Mouse (Mus musculus): ENCODE results near the gene Zbtb1. TPM values are rescaled to one million over a fixed set of nuclear protein-coding genes. Genes with fewer than 3 reads are reported as not detected.

Zbtb1 gene
- total RNA-seq, 2 experiments from 2014 or later = 3.6 to 4.3 TPM

DNA sequence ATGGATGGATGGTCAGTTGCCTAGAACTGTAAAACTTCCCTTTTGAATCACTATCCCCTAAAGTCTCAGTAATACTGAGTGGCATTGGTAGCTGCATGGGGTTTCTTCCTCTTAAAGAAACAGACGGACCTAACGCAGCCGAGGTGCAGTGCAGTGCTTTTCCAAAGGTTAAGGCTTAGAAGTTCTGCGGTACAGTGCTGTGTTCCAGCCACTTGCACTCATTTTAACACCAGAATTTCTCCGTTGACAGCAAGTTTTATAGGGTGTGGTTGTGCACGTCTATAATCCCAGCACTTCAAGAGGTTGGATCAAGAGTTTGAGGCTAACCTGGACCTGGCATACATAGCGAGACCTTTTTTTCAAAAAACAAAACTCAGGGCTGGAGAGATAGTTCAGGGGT, 2.0 kb downstream of the Zbtb1 start:
- H3K4me3 ChIP-seq = peak overlapping the region; percentile 100

DNA sequence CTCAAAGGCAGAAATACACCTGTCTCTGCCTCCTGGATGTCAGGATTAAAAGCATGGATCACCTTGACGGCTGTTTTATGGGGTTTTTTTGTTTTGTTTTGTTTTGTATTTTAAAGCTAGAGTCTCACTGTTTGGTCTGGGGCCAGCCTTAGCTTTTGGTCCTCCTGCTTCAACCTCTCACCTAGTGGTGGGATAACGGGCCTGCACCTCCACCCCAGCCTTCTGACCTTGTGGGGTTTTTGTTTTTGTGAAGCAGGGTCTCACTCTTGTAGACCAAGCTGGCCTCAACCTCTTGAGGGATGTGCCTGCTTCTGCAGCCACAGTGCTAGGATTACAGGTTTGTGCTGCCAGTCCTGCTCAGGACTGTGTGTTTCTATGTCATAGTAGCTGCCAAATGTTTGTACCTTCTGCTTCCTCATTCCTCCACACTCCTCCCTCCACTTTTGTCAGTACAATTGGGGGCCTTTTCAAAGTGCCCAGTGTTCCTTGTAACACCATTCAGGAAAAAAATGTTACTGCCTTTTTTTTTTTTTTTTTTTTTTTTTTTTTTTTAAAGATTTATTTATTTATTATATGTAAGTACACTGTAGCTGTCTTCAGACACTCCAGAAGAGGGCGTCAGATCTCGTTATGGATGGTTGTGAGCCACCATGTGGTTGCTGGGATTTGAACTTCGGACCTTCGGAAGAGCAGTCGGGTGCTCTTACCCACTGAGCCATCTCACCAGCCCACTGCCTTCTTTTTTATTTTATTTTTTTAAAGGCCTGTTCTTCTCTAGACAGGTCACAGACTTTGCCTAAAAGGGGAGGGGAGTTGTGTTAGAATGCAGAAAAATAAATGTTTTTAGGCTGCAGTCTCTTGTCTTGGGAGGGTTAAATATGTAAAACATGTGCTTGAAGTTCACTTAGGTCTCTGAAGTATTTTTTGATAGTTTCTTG, 3.1 kb downstream of the Zbtb1 start:
- peak overlapping the region; percentile 100; the same call in 1 of the 2 replicates for H3K4me3 ChIP-seq
- H3K27ac ChIP-seq = peak overlapping the region; percentile 98; the same call in 1 of the 2 replicates
- intact Hi-C loops (cut with DNase I) = no loop called here
- no peak; the same call in 1 of the 2 replicates for TF ChIP-seq CTCF (IDR thresholded peaks at IDR 0.05)
- DNase-seq = no peak

More for the DNA sequence above, 2.0 kb downstream of the Zbtb1 start:
- DNase-seq = no peak
- H3K27ac ChIP-seq = peak overlapping the region; percentile 98
- TF ChIP-seq CTCF (IDR thresholded peaks at IDR 0.05) = no peak
- intact Hi-C loops (cut with DNase I) = no loop called here

DNA sequence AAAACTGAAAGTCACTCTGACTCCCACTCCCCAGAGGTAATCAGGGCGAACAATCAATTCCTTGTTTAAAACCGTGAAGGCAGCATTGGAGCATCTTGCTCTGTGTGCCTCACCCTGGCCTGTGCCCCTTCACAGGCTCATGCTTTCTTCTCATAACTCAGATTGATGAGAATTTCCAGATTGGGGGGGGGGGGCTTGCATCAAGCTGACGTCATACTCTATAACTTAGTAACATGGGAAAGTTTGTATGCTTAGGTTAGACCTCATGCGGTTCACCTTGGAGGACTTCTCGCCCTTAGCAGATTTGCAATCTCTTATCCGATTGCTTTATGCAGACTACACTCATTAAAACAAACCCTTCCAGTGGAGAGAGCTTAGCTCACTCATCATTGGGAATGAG, 3.9 kb downstream of the Zbtb1 start:
- no peak for TF ChIP-seq CTCF (IDR thresholded peaks at IDR 0.05)
- DNase-seq = no peak
- intact Hi-C loops (cut with DNase I) = no loop called here
- Histone ChIP-seq H3K4me3 (no peak overlapping the region), H3K27ac (0 out of 2 replicates have a peak overlapping the region, but pooled peaks have one; percentile 3)

DNA sequence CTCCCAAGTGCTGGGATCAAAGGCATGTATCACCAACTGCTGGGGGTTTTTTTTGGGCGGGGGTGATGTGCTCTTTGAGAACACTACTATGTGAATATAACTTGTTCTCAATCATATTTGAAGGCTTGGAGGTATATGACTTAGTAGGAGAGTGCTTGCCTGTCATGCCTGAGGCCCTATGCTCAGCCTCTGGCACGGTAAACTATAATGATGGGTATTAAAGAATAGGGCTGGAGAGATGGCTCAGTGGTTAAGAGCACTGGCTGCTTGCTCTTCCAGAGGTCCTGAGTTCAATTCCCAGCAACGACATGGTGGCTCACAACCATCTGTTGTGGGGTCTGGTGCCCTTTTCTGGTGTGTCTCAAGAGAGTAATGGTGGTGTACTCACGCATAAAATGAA, 4.8 kb downstream of the Zbtb1 start:
- intact Hi-C loops (cut with DNase I) = no loop called here
- no peak overlapping the region for H3K27ac ChIP-seq
- H3K4me3 ChIP-seq = no peak overlapping the region
- TF ChIP-seq CTCF (IDR thresholded peaks at IDR 0.05) = no peak
- no peak for DNase-seq

DNA sequence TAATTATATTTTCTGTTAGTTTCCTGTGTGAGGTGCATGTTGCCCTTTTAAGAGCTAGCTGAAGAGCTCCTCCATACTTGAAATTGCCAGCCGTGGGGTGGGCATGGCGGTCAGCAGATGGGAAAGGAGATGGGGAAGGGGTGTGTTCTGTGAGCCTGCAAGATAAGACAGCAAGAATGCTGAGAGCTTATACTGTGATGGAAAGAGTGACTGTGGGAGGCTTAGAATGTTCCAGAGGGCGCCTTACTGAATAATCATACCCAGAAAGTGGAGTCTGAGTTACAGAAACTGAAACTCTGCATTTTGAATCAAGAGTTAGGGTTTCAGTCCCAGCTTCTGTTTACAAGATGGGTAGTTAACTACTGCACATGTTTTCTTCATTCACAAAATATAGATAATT, 5.4 kb downstream of the Zbtb1 start:
- TF ChIP-seq CTCF (IDR thresholded peaks at IDR 0.05) = no peak
- intact Hi-C loops (cut with DNase I) = no loop called here
- H3K27ac ChIP-seq = no peak overlapping the region
- DNase-seq = no peak
- H3K4me3 ChIP-seq = no peak overlapping the region

DNA sequence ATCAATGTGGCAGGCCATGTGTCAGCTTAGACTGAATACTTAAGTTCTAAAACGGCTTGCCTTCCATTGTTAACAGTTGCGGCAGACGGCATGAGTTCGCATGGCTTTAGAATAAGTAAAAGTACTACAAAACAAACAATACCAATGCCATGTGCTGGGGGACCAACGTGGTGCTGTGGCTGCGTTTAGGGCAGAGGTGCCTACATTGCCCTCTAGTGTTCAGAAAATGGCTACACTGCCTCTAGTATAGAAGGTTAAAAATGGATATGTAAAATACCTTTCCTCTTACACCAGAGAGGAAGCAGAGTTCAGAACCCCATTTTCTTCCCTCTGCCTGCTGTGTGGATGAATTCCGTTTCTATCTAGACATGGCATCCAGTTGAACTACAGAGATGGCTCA, 6.6 kb downstream of the Zbtb1 start:
- TF ChIP-seq CTCF (IDR thresholded peaks at IDR 0.05) = peak; percentile 64
- Histone ChIP-seq H3K27ac (no peak overlapping the region), H3K4me3 (no peak overlapping the region)
- no peak for DNase-seq
- intact Hi-C loops (cut with DNase I) = no loop called here

DNA sequence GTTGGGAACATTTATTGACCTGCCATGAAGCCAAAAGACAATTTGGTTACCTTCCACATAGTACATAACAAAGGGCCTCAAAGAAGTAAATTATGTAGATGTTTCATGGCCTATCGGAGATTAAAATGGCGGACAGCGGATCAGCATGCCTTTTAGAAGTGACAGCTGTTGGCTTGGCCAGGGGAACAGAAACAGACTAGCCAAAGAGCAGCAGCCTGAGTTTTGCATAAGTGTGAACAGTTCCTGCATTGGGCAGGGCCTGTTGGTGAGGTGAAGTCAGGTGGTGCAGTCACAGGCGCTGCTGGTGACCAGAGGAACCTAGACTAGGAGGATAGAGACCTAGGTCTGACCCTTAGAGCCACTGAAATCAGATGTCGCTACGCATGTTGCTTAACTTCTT, 7.0 kb downstream of the Zbtb1 start:
- Histone ChIP-seq H3K4me3 (no peak overlapping the region), H3K27ac (no peak overlapping the region; the same call in 1 of the 2 replicates)
- DNase-seq = no peak
- intact Hi-C loops (cut with DNase I) = no loop called here
- TF ChIP-seq CTCF (IDR thresholded peaks at IDR 0.05) = no peak

DNA sequence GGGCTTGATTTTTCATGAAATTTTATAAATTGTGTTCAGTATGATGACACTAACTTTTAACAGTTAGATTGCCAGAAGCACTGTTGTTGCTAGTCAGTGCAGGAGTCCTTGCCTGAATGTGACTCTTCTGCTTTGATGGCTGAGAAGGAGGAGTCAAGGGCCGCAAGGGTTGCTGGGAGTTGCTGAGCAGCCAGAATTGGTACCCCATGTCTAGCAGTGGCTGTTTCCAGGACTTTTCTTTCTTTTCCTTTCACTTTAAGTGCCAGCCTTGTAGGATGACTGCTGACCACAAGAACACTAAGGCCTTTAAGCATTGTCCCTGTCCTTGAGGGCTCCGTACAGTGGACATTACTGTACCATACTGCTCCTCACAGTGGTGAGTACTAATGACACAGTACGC, 7.7 kb downstream of the Zbtb1 start:
- intact Hi-C loops (cut with DNase I) = no loop called here
- DNase-seq = no peak
- H3K27ac ChIP-seq = peak overlapping the region; percentile 79
- TF ChIP-seq CTCF (IDR thresholded peaks at IDR 0.05) = no peak
- no peak overlapping the region for H3K4me3 ChIP-seq

DNA sequence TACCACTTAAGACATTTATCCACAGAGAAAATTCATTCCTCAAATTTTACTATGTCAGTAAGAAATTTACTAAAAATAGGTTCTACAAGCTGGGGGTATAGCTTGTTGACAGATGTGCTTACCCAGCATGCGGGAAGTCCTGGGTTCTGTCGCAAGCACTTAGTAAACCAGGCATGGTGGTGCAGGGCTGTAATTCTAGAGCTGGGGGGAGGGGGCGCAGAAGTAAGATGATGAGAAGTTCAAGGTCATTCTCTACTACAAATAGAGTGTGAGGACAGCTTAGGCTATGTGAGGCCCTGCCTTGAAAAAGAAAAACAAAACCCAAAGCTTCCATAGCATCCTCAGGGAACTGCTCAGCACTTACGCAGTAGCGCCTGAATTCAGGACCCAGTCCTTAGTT, 8.5 kb downstream of the Zbtb1 start:
- peak; percentile 55 for DNase-seq
- intact Hi-C loops (cut with DNase I) = no loop called here
- H3K4me3 ChIP-seq = no peak overlapping the region
- peak overlapping the region; percentile 79 for H3K27ac ChIP-seq
- no peak for TF ChIP-seq CTCF (IDR thresholded peaks at IDR 0.05)

DNA sequence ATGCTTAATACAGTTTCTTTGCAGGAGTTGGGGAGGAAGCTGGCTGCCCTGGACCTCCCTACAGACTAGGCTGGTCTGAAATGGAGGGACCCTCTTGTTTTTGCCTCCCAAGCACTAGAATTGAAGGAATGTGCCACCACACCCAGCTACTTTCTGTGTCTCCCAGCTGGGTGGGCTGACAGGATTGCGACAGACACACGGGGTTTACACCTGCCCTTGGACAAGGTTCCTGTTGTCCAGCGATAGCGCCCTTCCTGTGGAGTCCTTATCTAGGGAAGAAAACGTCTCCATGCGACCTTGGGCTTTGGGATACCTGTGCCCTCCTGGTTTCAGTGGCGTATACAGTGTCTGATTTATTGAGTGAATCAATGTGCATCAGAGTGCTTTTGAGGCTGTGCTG, 10.1 kb downstream of the Zbtb1 start:
- no peak overlapping the region for H3K4me3 ChIP-seq
- no peak for DNase-seq
- intact Hi-C loops (cut with DNase I) = no loop called here
- TF ChIP-seq CTCF (IDR thresholded peaks at IDR 0.05) = no peak
- peak overlapping the region; percentile 24; the same call in 1 of the 2 replicates for H3K27ac ChIP-seq

DNA sequence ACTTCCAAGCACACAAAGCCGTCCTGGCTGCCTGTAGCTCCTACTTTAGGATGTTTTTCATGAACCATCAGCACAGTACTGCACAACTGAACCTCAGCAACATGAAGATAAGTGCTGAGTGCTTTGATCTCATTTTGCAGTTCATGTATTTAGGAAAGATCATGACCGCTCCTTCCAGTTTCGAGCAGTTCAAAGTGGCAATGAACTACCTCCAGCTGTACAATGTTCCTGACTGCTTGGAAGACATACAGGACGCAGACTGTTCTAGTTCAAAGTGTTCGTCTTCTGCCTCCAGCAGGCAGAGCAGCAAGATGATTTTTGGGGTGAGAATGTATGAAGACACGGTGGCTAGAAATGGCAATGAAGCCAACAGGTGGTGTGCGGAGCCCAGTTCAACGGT, 15.3 kb downstream of the Zbtb1 start:
- intact Hi-C loops (cut with DNase I) = no loop called here
- TF ChIP-seq CTCF (IDR thresholded peaks at IDR 0.05) = no peak
- Histone ChIP-seq H3K4me3 (no peak overlapping the region), H3K27ac (no peak overlapping the region)
- no peak for DNase-seq

DNA sequence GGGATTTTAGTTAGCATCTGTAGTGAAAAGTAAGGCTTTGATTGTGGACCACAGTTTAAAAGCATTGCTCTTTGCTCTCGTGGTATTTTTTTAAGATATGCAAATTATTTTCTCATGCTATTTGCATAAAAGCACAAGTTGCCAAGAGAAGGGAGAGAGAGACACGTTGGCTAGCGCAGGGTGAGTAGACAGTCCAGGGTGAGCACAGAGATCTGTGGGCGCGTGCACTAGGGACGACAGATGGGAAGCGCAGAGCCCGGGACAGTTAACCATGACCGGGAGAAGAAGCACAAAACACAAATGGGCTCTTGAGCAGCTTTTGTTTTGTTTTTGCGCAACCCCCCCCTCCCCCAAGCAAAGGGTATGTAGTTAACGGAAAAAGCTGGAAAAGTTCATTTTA, 18.7 kb downstream of the Zbtb1 start:
- Histone ChIP-seq H3K4me3 (no peak overlapping the region), H3K27ac (no peak overlapping the region)
- intact Hi-C loops (cut with DNase I) = no loop called here
- no peak for TF ChIP-seq CTCF (IDR thresholded peaks at IDR 0.05)
- DNase-seq = no peak

DNA sequence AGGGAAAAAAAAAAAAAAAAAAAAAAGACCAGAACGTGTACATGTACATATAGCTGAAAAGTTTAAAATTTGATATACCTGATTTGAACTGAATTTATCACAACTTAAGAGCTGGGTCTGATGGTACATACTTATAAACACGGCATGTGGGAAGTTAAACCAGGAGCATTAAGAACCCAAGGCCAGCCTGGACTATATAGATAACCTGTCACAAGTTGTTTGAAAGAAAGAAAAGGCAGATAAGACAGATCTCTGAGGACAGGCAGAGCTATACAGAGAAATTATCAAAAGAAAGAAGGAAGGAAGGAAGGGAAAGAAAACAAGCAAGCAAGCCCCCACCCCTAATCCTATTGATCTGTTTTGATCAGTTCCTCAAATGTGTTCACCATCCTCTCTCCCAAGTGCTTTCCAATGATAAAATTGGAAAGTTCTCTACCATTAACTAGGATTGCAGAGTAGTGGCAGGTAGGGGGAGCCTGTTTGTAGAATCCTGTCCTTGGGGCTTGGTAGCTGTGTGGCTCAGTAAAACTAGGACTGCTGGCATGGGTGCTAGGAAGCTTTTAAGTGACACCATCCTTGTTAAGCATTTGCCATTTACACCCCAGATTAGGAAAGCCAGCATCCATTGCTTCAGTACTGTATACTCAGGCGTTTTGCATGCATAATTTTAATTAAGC, 21.7 kb downstream of the Zbtb1 start:
- no peak for DNase-seq
- TF ChIP-seq CTCF (IDR thresholded peaks at IDR 0.05) = no peak
- intact Hi-C loops (cut with DNase I) = no loop called here
- Histone ChIP-seq H3K27ac (no peak overlapping the region), H3K4me3 (no peak overlapping the region)
